28 mouse cellular contexts compared by ENCODE assay signal in the genomic region with DNA sequence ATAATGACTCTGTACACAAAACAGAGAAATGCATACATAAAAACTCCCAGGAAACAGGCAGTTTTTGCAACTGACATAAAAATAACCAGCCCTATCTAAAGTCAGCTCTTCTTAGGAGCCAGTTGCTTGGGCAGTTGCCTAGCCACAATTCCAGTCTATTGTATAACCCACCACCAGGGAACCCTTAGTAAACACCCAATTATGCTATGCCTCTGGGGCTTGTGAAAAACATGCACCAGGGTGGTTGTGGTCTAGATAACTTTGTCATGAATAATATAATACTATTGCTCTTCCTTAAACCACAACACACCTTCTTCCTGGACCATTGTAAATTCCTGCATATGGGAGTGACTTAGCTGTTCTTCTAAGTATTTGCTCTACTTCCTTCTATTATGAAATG. TPM values are rescaled to one million over a fixed set of nuclear protein-coding genes. Genes with fewer than 3 reads are reported as not detected.
"Had no signal": no experiment of that assay in that cellular context is flagged by ENCODE, and none has a peak within 500 bp of the region (broad histone marks: within the 10 kb centered on the region; RNA-seq: fewer than 3 reads in every experiment).

No protein-coding gene starts in this region.

- H3K4me1 ChIP-seq: heart, embryonic 10.5 days; heart, embryonic 12.5 days; hindbrain, embryonic 10.5 days; hindbrain, embryonic 12.5 days; hindbrain, embryonic 15.5 days; kidney, embryonic 15.5 days; limb, embryonic 13.5 days; limb, embryonic 15.5 days; liver, embryonic 12.5 days had no signal

- DNase-seq: gastrocnemius, adult 2 months; gastrocnemius, postnatal 10 days; gastrocnemius, postnatal 25 days; heart, adult 18-20 months; heart, postnatal 10 days; heart, postnatal 4 days; kidney, adult 11 months; kidney, adult 2 months; kidney, adult 9 months; kidney, postnatal 14 days; kidney, postnatal 36 days; layer of hippocampus, adult 9-11 months; layer of hippocampus, postnatal 36 days; left cerebral cortex, postnatal 4 days had no signal

- H3K4me3 ChIP-seq: gastrocnemius, adult 2 months; heart, embryonic 10.5 days; heart, embryonic 12.5 days; hindbrain, embryonic 10.5 days; hindbrain, embryonic 12.5 days; hindbrain, embryonic 15.5 days; kidney, embryonic 15.5 days; limb, embryonic 13.5 days; limb, embryonic 15.5 days; liver, embryonic 12.5 days had no signal

- ATAC-seq: hindbrain, postnatal 0 days; intestine, embryonic 16.5 days; liver, embryonic 12.5 days had no signal

- H3K36me3 ChIP-seq: heart, embryonic 10.5 days; heart, embryonic 12.5 days; hindbrain, embryonic 10.5 days; hindbrain, embryonic 12.5 days; hindbrain, embryonic 15.5 days; kidney, embryonic 15.5 days; limb, embryonic 13.5 days; limb, embryonic 15.5 days; liver, embryonic 12.5 days had no signal

- H3K27ac ChIP-seq: gastrocnemius, adult 2 months; heart, embryonic 10.5 days; hindbrain, embryonic 10.5 days; hindbrain, embryonic 12.5 days; hindbrain, embryonic 15.5 days; hindbrain, postnatal 0 days; kidney, embryonic 15.5 days; kidney, postnatal 0 days; limb, embryonic 13.5 days; limb, embryonic 15.5 days; liver, embryonic 12.5 days; liver, embryonic 14.5 days had no signal

- H3K9me3 ChIP-seq: heart, embryonic 10.5 days; heart, embryonic 12.5 days; hindbrain, embryonic 10.5 days; hindbrain, embryonic 12.5 days; hindbrain, embryonic 15.5 days; kidney, embryonic 15.5 days; limb, embryonic 13.5 days; limb, embryonic 15.5 days; liver, embryonic 12.5 days had no signal

- H3K9ac ChIP-seq: heart, embryonic 12.5 days; hindbrain, embryonic 12.5 days; hindbrain, embryonic 15.5 days; kidney, embryonic 15.5 days; limb, embryonic 13.5 days; limb, embryonic 15.5 days; liver, embryonic 12.5 days; liver, embryonic 14.5 days had no signal

- H3K4me2 ChIP-seq: heart, embryonic 12.5 days; hindbrain, embryonic 12.5 days; hindbrain, embryonic 15.5 days; kidney, embryonic 15.5 days; limb, embryonic 13.5 days; limb, embryonic 15.5 days; liver, embryonic 12.5 days had no signal

- H3K27me3 ChIP-seq: heart, embryonic 12.5 days; hindbrain, embryonic 12.5 days; hindbrain, embryonic 15.5 days; kidney, embryonic 15.5 days; limb, embryonic 13.5 days; limb, embryonic 15.5 days; liver, embryonic 12.5 days had no signal

RNA-seq across cellular contexts. Expression of gene Gbp8, which starts 14.7 kb away (rescaled TPM):
- polyA plus RNA-seq: limb, embryonic 11.5 days had no signal
